Mouse (Mus musculus) 3134 (cell line): Measurements from ENCODE around the gene 4930539E08Rik.

ENCODE experiments used
- DNase-seq: peaks from one replicate; pipeline ENCODE4 v3.0.0-alpha.2; 2011; ENCODE audit warnings: low spot score; ENCODE audit not compliant: insufficient read length; ENCODE audit errors: extremely low read depth

Gene 4930539E08Rik

GRCm38 (mm10) chr17:28896095-28896780, 18.9 kb downstream of the 4930539E08Rik start:
- no peak for DNase-seq

GRCm38 (mm10) chr17:28895217-28895875, 19.8 kb downstream of the 4930539E08Rik start:
- DNase-seq = no peak

- no peak for DNase-seq
Observed at GRCm38 (mm10) chr17:28894050-28894767, 20.9 kb downstream of the 4930539E08Rik start.

GRCm38 (mm10) chr17:28886266-28886665, 28.9 kb downstream of the 4930539E08Rik start:
- DNase-seq = no peak

- DNase-seq = no peak
Observed at GRCm38 (mm10) chr17:28885231-28885630, 29.9 kb downstream of the 4930539E08Rik start.

GRCm38 (mm10) chr17:28883941-28884516, 31.1 kb downstream of the 4930539E08Rik start:
- no peak for DNase-seq

GRCm38 (mm10) chr17:28882810-28883209, 32.3 kb downstream of the 4930539E08Rik start:
- no peak for DNase-seq

- DNase-seq = peak; percentile 67
Observed at GRCm38 (mm10) chr17:28882316-28882715, 32.8 kb downstream of the 4930539E08Rik start.

- DNase-seq = peak; percentile 67
Observed at GRCm38 (mm10) chr17:28879931-28880391, 35.2 kb downstream of the 4930539E08Rik start.

GRCm38 (mm10) chr17:28876821-28877220, 38.3 kb downstream of the 4930539E08Rik start:
- no peak for DNase-seq

GRCm38 (mm10) chr17:28876331-28876730, 38.8 kb downstream of the 4930539E08Rik start:
- DNase-seq = no peak

- DNase-seq = peak; percentile 41
Observed at GRCm38 (mm10) chr17:28875316-28875715, 39.8 kb downstream of the 4930539E08Rik start.

- DNase-seq = no peak
Observed at GRCm38 (mm10) chr17:28874825-28875224, 40.3 kb downstream of the 4930539E08Rik start.

- DNase-seq = no peak
Observed at GRCm38 (mm10) chr17:28874216-28874615, 40.9 kb downstream of the 4930539E08Rik start.

- DNase-seq = no peak
Observed at GRCm38 (mm10) chr17:28872322-28872721, 42.8 kb downstream of the 4930539E08Rik start.

- no peak for DNase-seq
Observed at GRCm38 (mm10) chr17:28871831-28872230, 43.3 kb downstream of the 4930539E08Rik start.

- no peak for DNase-seq
Observed at GRCm38 (mm10) chr17:28870435-28870834, 44.7 kb downstream of the 4930539E08Rik start.

- no peak for DNase-seq
Observed at GRCm38 (mm10) chr17:28869412-28870110, 45.6 kb downstream of the 4930539E08Rik start.

- no peak for DNase-seq
Observed at GRCm38 (mm10) chr17:28867381-28867780, 47.7 kb downstream of the 4930539E08Rik start.

- no peak for DNase-seq
Observed at GRCm38 (mm10) chr17:28866921-28867320, 48.2 kb downstream of the 4930539E08Rik start.
